Mouse (Mus musculus): ENCODE data around the gene Clstn2. TPM values are rescaled to one million over a fixed set of nuclear protein-coding genes. Genes with fewer than 3 reads are reported as not detected.

Clstn2 gene
- polyA plus RNA-seq, 1 experiment from 2014 or later, result 2.8 TPM

GRCm38 (mm10) chr9:97648409-97648808 is 384.6 kb downstream of the Clstn2 start:
- Histone ChIP-seq H3K4me1 (no peaks in the 10 kb centered on the region), H3K9ac (no peak overlapping the region), H3K36me3 (replicated peaks) (no peaks in the 10 kb centered on the region), H3K4me3 (replicated peaks) (no peak overlapping the region), H3K27me3 (no peaks in the 10 kb centered on the region), H3K4me2 (no peak overlapping the region), H3K27ac (no peak overlapping the region), H3K9me3 (no peaks in the 10 kb centered on the region)
- ATAC-seq (ENCODE audit: low FRiP score), result no peak
- WGBS, result 84% methylated on average over 3 of the region's 3 CpGs

GRCm38 (mm10) chr9:97645746-97646145 is 387.2 kb downstream of the Clstn2 start:
- Histone ChIP-seq H3K4me3 (replicated peaks) (no peak overlapping the region), H3K4me2 (no peak overlapping the region), H3K36me3 (replicated peaks) (no peaks in the 10 kb centered on the region), H3K9me3 (no peaks in the 10 kb centered on the region), H3K4me1 (0 out of 2 replicates have a peak, but pooled peaks cover 2% of the 10 kb centered on the region), H3K27me3 (no peaks in the 10 kb centered on the region), H3K27ac (no peak overlapping the region), H3K9ac (no peak overlapping the region)
- no peak for ATAC-seq (ENCODE audit: low FRiP score)
- WGBS, result 66% methylated on average over 3 of the region's 3 CpGs

- Histone ChIP-seq H3K27me3 (no peaks in the 10 kb centered on the region), H3K27ac (no peak overlapping the region), H3K4me3 (replicated peaks) (no peak overlapping the region), H3K9me3 (no peaks in the 10 kb centered on the region), H3K36me3 (replicated peaks) (no peaks in the 10 kb centered on the region), H3K4me1 (0 out of 2 replicates have a peak, but pooled peaks cover 2% of the 10 kb centered on the region), H3K4me2 (no peak overlapping the region), H3K9ac (no peak overlapping the region)
- ATAC-seq (ENCODE audit: low FRiP score), result no peak
- WGBS, result 83% methylated on average over 7 of the region's 7 CpGs
These were observed 390.6 kb downstream of the Clstn2 start for GRCm38 (mm10) chr9:97642396-97642795.

GRCm38 (mm10) chr9:97639967-97640549 is 392.9 kb downstream of the Clstn2 start:
- no peak for ATAC-seq (ENCODE audit: low FRiP score)
- H3K4me3 ChIP-seq (replicated peaks), result no peak overlapping the region
- H3K9ac ChIP-seq, result no peak overlapping the region
- 0 out of 2 replicates have a peak, but pooled peaks cover 2% of the 10 kb centered on the region for H3K4me1 ChIP-seq
- H3K36me3 ChIP-seq (replicated peaks), result no peaks in the 10 kb centered on the region
- 92% methylated on average over 6 of the region's 6 CpGs for WGBS
- no peak overlapping the region for H3K27ac ChIP-seq
- H3K9me3 ChIP-seq, result no peaks in the 10 kb centered on the region
- no peaks in the 10 kb centered on the region for H3K27me3 ChIP-seq
- no peak overlapping the region for H3K4me2 ChIP-seq

- H3K4me2 ChIP-seq, result no peak overlapping the region
- H3K4me1 ChIP-seq, result 0 out of 2 replicates have a peak, but pooled peaks cover 2% of the 10 kb centered on the region
- ATAC-seq (ENCODE audit: low FRiP score), result no peak
- no peaks in the 10 kb centered on the region for H3K27me3 ChIP-seq
- H3K9me3 ChIP-seq, result no peaks in the 10 kb centered on the region
- no peak overlapping the region for H3K9ac ChIP-seq
- H3K36me3 ChIP-seq (replicated peaks), result no peaks in the 10 kb centered on the region
- H3K27ac ChIP-seq, result no peak overlapping the region
- no peak overlapping the region for H3K4me3 ChIP-seq (replicated peaks)
- WGBS, result 89% methylated on average over 9 of the region's 9 CpGs
These were observed 394.2 kb downstream of the Clstn2 start for GRCm38 (mm10) chr9:97638683-97639354.

- 83% methylated on average over 4 of the region's 4 CpGs for WGBS
- H3K4me3 ChIP-seq (replicated peaks), result no peak overlapping the region
- no peaks in the 10 kb centered on the region for H3K36me3 ChIP-seq (replicated peaks)
- H3K27ac ChIP-seq, result no peak overlapping the region
- H3K4me2 ChIP-seq, result no peak overlapping the region
- no peak for ATAC-seq (ENCODE audit: low FRiP score)
- no peak overlapping the region for H3K9ac ChIP-seq
- 0 out of 2 replicates have a peak, but pooled peaks cover 4% of the 10 kb centered on the region for H3K4me1 ChIP-seq
- H3K9me3 ChIP-seq, result no peaks in the 10 kb centered on the region
- no peaks in the 10 kb centered on the region for H3K27me3 ChIP-seq
These were observed 397.6 kb downstream of the Clstn2 start for GRCm38 (mm10) chr9:97635351-97635750.

- Histone ChIP-seq H3K27me3 (no peaks in the 10 kb centered on the region), H3K4me1 (0 out of 2 replicates have a peak, but pooled peaks cover 4% of the 10 kb centered on the region), H3K36me3 (replicated peaks) (no peaks in the 10 kb centered on the region), H3K9me3 (no peaks in the 10 kb centered on the region), H3K27ac (no peak overlapping the region), H3K9ac (no peak overlapping the region), H3K4me2 (no peak overlapping the region), H3K4me3 (replicated peaks) (no peak overlapping the region)
- WGBS, result 66% methylated on average over 3 of the region's 3 CpGs
- ATAC-seq (ENCODE audit: low FRiP score), result no peak
These were observed 398.1 kb downstream of the Clstn2 start for GRCm38 (mm10) chr9:97634831-97635230.

- Histone ChIP-seq H3K4me2 (no peak overlapping the region), H3K27me3 (no peaks in the 10 kb centered on the region), H3K9ac (no peak overlapping the region), H3K4me1 (peaks cover 15% of the 10 kb centered on the region), H3K4me3 (replicated peaks) (no peak overlapping the region), H3K9me3 (no peaks in the 10 kb centered on the region), H3K36me3 (replicated peaks) (no peaks in the 10 kb centered on the region), H3K27ac (no peak overlapping the region)
- ATAC-seq (ENCODE audit: low FRiP score), result no peak
- WGBS, result 50% methylated on average over 3 of the region's 3 CpGs
These were observed 403.8 kb downstream of the Clstn2 start for GRCm38 (mm10) chr9:97629180-97629579.

GRCm38 (mm10) chr9:97628361-97628908 is 404.5 kb downstream of the Clstn2 start:
- 51% methylated on average over 6 of the region's 6 CpGs for WGBS
- Histone ChIP-seq H3K9ac (no peak overlapping the region), H3K27ac (no peak overlapping the region), H3K4me1 (peaks cover 15% of the 10 kb centered on the region), H3K4me2 (no peak overlapping the region), H3K9me3 (no peaks in the 10 kb centered on the region), H3K4me3 (replicated peaks) (no peak overlapping the region), H3K36me3 (replicated peaks) (no peaks in the 10 kb centered on the region), H3K27me3 (no peaks in the 10 kb centered on the region)
- 0 out of 2 replicates have a peak, but pooled peaks have one; percentile 23 for ATAC-seq (ENCODE audit: low FRiP score)

- H3K9ac ChIP-seq, result no peak overlapping the region
- no peak overlapping the region for H3K4me3 ChIP-seq (replicated peaks)
- no peak overlapping the region for H3K27ac ChIP-seq
- no peaks in the 10 kb centered on the region for H3K27me3 ChIP-seq
- peaks cover 11% of the 10 kb centered on the region for H3K4me1 ChIP-seq
- H3K4me2 ChIP-seq, result no peak overlapping the region
- 81% methylated on average over 3 of the region's 3 CpGs for WGBS
- no peak for ATAC-seq (ENCODE audit: low FRiP score)
- H3K36me3 ChIP-seq (replicated peaks), result no peaks in the 10 kb centered on the region
- no peaks in the 10 kb centered on the region for H3K9me3 ChIP-seq
These were observed 405.1 kb downstream of the Clstn2 start for GRCm38 (mm10) chr9:97627916-97628315.

GRCm38 (mm10) chr9:97610566-97610965 is 422.4 kb downstream of the Clstn2 start:
- no peaks in the 10 kb centered on the region for H3K4me1 ChIP-seq
- H3K36me3 ChIP-seq (replicated peaks), result no peaks in the 10 kb centered on the region
- H3K27me3 ChIP-seq, result no peaks in the 10 kb centered on the region
- ATAC-seq (ENCODE audit: low FRiP score), result no peak
- H3K4me2 ChIP-seq, result no peak overlapping the region
- H3K4me3 ChIP-seq (replicated peaks), result no peak overlapping the region
- H3K9ac ChIP-seq, result no peak overlapping the region
- WGBS, result 83% methylated on average over 7 of the region's 7 CpGs
- H3K9me3 ChIP-seq, result no peaks in the 10 kb centered on the region
- no peak overlapping the region for H3K27ac ChIP-seq

- 59% methylated on average over 8 of the region's 8 CpGs for WGBS
- no peak overlapping the region for H3K4me2 ChIP-seq
- no peaks in the 10 kb centered on the region; the same call in 1 of the 2 replicates for H3K4me1 ChIP-seq
- ATAC-seq (ENCODE audit: low FRiP score), result no peak
- H3K9ac ChIP-seq, result no peak overlapping the region
- no peak overlapping the region for H3K4me3 ChIP-seq (replicated peaks)
- no peaks in the 10 kb centered on the region for H3K27me3 ChIP-seq
- H3K36me3 ChIP-seq (replicated peaks), result no peaks in the 10 kb centered on the region
- no peaks in the 10 kb centered on the region for H3K9me3 ChIP-seq
- no peak overlapping the region for H3K27ac ChIP-seq
These were observed 429.3 kb downstream of the Clstn2 start for GRCm38 (mm10) chr9:97603729-97604128.

Measured in forebrain, embryonic 12.5 days (tissue).